Mouse (Mus musculus) midbrain, embryonic 16.5 days (tissue): ENCODE measurements around the gene Trpm2. TPM values are rescaled to one million over a fixed set of nuclear protein-coding genes. Genes with fewer than 3 reads are reported as not detected.
"Not testable (repeated sequence)": the region's sequence is repeated elsewhere in the genome, so short reads cannot be mapped to it uniquely, and the experiment has no call there.

Experiments used
- ATAC-seq: fragments of 200-750 bp; cut with Nextera tagmentation; 2 replicates; pipeline ENCODE4 v1.8.0; 2017; ENCODE audit warnings: moderate TSS enrichment
- H3K27ac ChIP-seq: fragments of 300-500 bp; sonication (generic); 2 replicates; pipeline ENCODE4 v1.5.1; 2014; ENCODE audit warnings: mild to moderate bottlenecking, low read length, mixed read lengths
- H3K27me3 ChIP-seq: fragments of 300-500 bp; sonication (generic); 2 replicates; pipeline ENCODE4 v1.6.1; 2014; ENCODE audit warnings: low read depth, low read length, mixed read lengths; ENCODE audit not compliant: control insufficient read depth, insufficient read depth
- H3K36me3 ChIP-seq: fragments of 300-500 bp; sonication (generic); 2 replicates; pipeline ENCODE4 v1.6.1; 2014; ENCODE audit warnings: mild to moderate bottlenecking, low read length, moderate library complexity, mixed read lengths; ENCODE audit not compliant: control insufficient read depth, insufficient read depth
- H3K4me1 ChIP-seq: fragments of 300-500 bp; sonication (generic); 2 replicates; pipeline ENCODE4 v1.6.1; 2014; ENCODE audit warnings: mild to moderate bottlenecking, low read length, mixed read lengths; ENCODE audit not compliant: control insufficient read depth, insufficient read depth
- H3K4me2 ChIP-seq: fragments of 300-500 bp; sonication (generic); 2 replicates; pipeline ENCODE4 v1.6.1; 2014; ENCODE audit warnings: mild to moderate bottlenecking, low read length, mixed read lengths
- H3K4me3 ChIP-seq: fragments of 300-500 bp; sonication (generic); 2 replicates; pipeline ENCODE4 v1.5.1; 2014; ENCODE audit warnings: low read depth, mild to moderate bottlenecking, low read length, moderate library complexity, mixed read lengths
- H3K9ac ChIP-seq: fragments of 300-500 bp; sonication (generic); 2 replicates; pipeline ENCODE4 v1.6.1; 2014; ENCODE audit warnings: low read depth, low read length, mixed read lengths
- H3K9me3 ChIP-seq: fragments of 300-500 bp; sonication (generic); replicated peaks from 2 replicates; pipeline ENCODE4 v1.6.1; 2014; ENCODE audit warnings: mild to moderate bottlenecking, low read length, mixed read lengths; ENCODE audit not compliant: control insufficient read depth, poor library complexity, severe bottlenecking
- WGBS: fragments of 180-500 bp; shearing (Covaris S2); extraction: QIAGEN DNeasy Blood & Tissue Kit; methylation state at CpG from one replicate; pipeline ENCODE4 v1.1.7; 2014; 5-methylcytosine and 5-hydroxymethylcytosine counted together
- polyA plus RNA-seq: library from polyadenylated mRNA; unstranded; fragments of >200 nt; fragmentation: Nextera tagmentation; extraction: Ambion mirVana; gene quantifications from 2 replicates; pipeline ENCODE4 v1.2.1, GENCODE M21; 2015

The Trpm2 gene
- polyA plus RNA-seq, 1 experiment from 2014 or later, result 6.4 TPM

DNA sequence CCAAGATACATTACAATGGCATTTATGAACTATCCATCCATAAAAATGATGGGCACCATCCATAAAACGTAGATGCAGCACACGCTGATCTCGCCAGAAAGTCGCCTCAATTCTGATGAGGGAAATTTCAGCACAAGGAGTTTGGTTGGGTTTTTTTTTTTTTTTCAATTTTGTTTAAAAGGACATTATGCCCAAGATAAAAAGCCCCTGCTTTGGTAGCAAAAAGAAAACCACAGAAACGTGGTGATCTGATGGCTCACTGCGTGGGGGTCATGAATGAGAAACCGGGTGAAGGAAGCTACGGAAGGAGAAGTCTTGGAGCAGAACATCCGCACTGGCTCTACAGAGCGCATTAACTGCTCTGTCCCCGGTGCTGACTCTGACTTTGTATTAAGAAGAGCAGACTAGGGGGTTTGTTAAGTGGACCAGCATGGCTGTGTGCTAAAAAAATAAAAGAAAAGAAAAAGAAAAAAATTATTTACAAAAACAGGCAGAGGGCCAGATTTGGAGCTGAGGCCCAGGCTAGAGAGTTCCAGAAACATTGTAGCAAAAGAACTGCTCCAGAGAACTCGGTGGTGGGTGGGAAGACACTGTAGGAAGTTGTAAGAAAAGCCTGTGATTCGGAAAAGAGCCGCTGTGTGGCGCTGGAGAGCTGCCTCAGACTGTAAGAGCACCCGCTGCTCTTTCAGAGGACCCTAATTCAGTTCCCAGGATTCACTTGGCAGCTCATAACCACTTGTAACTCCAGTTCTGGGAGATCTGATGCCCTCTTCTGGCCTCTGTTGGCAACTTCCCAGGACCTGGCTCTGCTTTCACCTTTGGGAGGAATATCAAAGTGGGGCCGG is 1.6 kb upstream of the Trpm2 start:
- H3K27ac ChIP-seq, result no peak overlapping the region
- 66% methylated on average over 17 of the region's 17 CpGs for WGBS

DNA sequence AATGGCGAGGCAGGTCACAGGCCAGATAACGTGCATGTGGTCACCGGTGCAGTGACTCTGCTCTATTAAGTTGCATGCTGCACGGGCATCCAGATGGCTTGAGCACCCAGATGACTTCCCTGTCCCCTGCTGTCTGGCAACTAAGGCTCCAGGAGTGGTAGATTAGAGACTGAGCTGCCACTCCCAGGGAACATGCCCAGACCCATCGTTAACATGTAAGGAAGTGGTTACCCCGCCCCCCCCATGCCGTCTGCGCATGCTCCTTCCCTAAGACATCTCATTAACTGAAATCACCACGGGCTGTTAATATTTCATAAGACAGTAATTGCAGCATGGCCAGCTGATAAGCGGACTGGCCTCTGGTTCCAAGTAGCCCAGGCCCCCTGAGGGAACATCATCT is 828 bp upstream of the Trpm2 start:
- no peak overlapping the region for H3K9ac ChIP-seq
- no peaks in the 10 kb centered on the region for H3K36me3 ChIP-seq
- H3K4me1 ChIP-seq, result peaks cover 7% of the 10 kb centered on the region
- peaks cover 4% of the 10 kb centered on the region; the same call in 1 of the 2 replicates for H3K27me3 ChIP-seq
- no peaks in the 10 kb centered on the region for H3K9me3 ChIP-seq
- WGBS, result 64% methylated on average over 10 of the region's 10 CpGs
- no peak overlapping the region for H3K4me2 ChIP-seq
- H3K4me3 ChIP-seq, result no peak overlapping the region
- ATAC-seq, result no peak
- H3K27ac ChIP-seq, result no peak overlapping the region

More for the DNA sequence above, 1.6 kb upstream of the Trpm2 start:
- Histone ChIP-seq H3K9ac (no peak overlapping the region), H3K4me1 (peaks cover 7% of the 10 kb centered on the region), H3K4me3 (no peak overlapping the region), H3K27me3 (peaks cover 4% of the 10 kb centered on the region; the same call in 1 of the 2 replicates), H3K36me3 (no peaks in the 10 kb centered on the region), H3K9me3 (no peaks in the 10 kb centered on the region), H3K4me2 (no peak overlapping the region)
- ATAC-seq, result no peak

DNA sequence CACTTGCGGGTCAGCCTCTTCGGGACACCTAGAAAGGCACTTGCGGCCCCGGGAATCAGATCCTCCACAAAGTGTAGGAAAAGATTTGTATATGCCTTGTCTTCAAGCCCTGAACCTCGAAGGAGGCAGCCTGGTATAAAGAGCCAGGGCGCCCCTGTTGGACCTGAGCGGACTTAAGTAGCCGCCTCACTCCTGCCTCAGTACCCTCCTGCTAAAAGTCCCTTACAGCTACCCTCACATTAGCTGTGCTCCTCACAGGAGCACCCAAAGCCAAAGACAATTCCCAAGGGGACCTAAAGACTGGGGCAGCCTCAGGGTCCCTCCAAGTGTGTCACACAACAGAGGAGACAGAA is 414 bp downstream of the Trpm2 start:
- Histone ChIP-seq H3K9me3 (no peaks in the 10 kb centered on the region), H3K27ac (no peak overlapping the region), H3K4me3 (peak overlapping the region; percentile 48), H3K4me1 (peaks cover 7% of the 10 kb centered on the region), H3K27me3 (peaks cover 4% of the 10 kb centered on the region; the same call in 1 of the 2 replicates), H3K4me2 (peak overlapping the region; percentile 93), H3K36me3 (no peaks in the 10 kb centered on the region), H3K9ac (peak overlapping the region; percentile 74)
- ATAC-seq, result peak; percentile 44; the same call in 1 of the 2 replicates
- 9% methylated on average over 8 of the region's 8 CpGs for WGBS

DNA sequence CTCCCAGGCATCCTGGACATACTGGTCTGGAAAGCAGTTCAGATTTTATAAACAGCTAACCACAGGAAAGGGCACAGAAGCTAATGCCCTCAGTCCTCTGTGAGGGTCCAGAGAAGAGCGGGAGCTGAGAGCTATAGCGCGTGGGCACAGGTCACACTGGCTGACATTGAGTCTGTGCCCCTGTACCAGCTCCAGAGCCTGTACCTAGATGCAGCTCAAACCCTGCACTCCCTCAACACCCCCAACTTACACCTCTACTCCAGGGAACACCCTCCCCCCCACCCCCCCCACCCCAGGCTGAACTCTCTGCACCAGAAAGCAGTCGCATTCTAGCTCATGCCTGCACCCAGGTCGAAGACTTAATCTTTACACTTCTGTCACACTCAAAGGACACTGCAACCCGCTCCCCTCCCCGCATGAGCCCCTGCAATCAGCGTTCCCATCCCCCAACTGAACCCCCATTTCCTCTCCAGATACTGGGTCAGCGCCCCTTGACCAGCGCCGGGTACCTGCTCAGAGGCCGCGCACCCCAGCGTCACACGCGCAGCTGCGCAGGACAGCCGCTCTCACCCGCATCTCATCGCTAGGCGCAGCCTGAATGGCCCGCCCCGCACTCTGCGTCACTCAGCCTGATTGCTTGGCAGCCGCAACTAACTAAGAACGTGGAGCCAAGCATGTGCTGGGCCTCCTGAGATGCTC is 940 bp downstream of the Trpm2 start:
- peak overlapping the region; percentile 93 for H3K4me2 ChIP-seq
- no peaks in the 10 kb centered on the region for H3K36me3 ChIP-seq
- H3K9me3 ChIP-seq, result no peaks in the 10 kb centered on the region
- peak overlapping the region; percentile 74 for H3K9ac ChIP-seq
- H3K4me1 ChIP-seq, result peaks cover 7% of the 10 kb centered on the region
- no peak overlapping the region for H3K27ac ChIP-seq
- WGBS, result 4% methylated on average over 25 of the region's 26 CpGs
- peak; percentile 93 for ATAC-seq
- H3K27me3 ChIP-seq, result peaks cover 4% of the 10 kb centered on the region; the same call in 1 of the 2 replicates
- H3K4me3 ChIP-seq, result peak overlapping the region; percentile 48

DNA sequence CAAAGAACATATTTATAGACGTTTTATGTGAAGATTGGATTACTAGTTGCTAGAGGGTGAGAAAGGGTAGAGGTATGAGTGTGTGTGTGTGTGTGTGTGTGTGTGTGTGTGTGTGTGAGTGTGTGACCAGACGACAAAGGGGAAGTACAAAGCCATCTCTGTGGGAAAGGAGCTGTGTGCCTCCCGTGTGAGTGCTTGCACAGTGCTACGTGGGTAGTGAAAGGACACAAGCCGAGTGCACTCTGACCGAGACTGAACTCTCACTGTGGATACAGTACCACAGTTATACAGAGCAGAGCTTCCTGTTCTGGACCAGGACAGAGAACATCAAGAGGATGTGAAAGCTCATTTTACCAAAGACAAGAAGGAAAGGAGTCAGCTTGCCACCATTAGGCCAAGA is 6.4 kb downstream of the Trpm2 start:
- no peak for ATAC-seq
- no peak overlapping the region for H3K4me3 ChIP-seq
- no peak overlapping the region for H3K27ac ChIP-seq
- peaks cover 4% of the 10 kb centered on the region; the same call in 1 of the 2 replicates for H3K27me3 ChIP-seq
- H3K4me2 ChIP-seq, result no peak overlapping the region
- WGBS, result 80% methylated on average over 6 of the region's 6 CpGs
- H3K9ac ChIP-seq, result no peak overlapping the region
- H3K4me1 ChIP-seq, result peaks cover 2% of the 10 kb centered on the region
- H3K36me3 ChIP-seq, result no peaks in the 10 kb centered on the region
- no peaks in the 10 kb centered on the region for H3K9me3 ChIP-seq

DNA sequence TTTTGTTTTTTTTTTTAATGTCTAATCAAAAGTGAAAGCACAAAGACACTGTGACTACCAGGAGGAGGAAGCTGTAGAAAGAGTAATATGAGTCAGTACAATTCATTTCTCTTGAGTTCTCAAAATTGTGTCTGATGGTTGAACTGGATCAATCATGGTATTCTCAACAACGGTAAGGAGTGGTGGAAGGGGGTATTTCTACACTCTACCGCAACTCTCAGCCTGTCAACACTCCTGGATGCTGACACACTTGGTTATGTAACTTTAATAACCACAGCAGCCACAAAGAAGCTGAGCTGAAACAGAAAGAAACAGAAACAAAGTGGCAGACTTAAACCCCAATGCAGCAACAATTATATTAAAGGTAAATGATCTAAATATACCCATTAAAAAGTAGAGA is 7.6 kb downstream of the Trpm2 start:
- no peak overlapping the region for H3K27ac ChIP-seq
- no peak overlapping the region for H3K4me3 ChIP-seq
- no peak overlapping the region for H3K9ac ChIP-seq
- no peaks in the 10 kb centered on the region for H3K9me3 ChIP-seq
- H3K4me1 ChIP-seq, result no peaks in the 10 kb centered on the region
- H3K4me2 ChIP-seq, result no peak overlapping the region
- 100% methylated on average over 2 of the region's 2 CpGs for WGBS
- ATAC-seq, result no peak
- H3K36me3 ChIP-seq, result no peaks in the 10 kb centered on the region
- no peaks in the 10 kb centered on the region for H3K27me3 ChIP-seq

DNA sequence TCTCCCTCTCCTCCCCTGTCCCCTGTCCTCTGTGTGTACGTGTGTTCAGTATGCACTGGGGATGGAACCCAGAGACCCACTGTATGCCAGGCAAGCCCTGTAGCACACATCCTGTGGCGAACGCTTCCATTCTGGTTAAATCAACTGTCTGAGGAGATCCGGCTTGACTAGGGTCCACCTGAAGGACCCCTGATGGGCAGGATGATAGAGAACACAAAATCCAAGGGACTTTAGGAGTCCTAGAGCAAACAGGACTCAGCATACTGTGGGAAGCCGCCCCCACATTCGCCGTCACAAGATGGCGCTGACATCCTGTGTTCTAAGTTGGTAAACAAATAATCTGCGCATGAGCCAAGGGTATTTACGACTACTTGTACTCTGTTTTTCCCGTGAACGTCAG is 19.9 kb downstream of the Trpm2 start:
- H3K9ac ChIP-seq, H3K4me3 ChIP-seq, H3K4me1 ChIP-seq, ATAC-seq, H3K9me3 ChIP-seq, H3K27me3 ChIP-seq, H3K4me2 ChIP-seq, H3K36me3 ChIP-seq, H3K27ac ChIP-seq: not testable (repeated sequence)
- 94% methylated on average over 8 of the region's 12 CpGs for WGBS

DNA sequence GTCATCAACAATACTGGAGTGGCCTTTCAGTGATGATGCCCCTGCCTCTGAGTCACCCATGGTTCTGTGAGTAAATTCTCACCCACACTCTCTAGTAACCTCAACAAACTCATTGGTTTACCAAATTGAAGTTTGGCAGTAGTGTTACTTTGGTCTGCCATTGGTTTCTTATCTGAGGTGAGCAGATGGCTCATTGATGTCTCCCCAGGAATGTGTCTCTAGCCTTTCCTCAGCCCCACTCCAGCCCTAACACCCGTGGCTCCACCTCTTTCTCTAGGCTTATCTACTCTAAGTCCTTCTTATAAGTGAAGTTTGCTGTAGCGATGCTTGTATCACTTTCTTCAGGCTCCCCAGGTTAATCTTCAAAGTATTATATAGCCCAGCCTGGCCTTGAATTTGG is 30.7 kb downstream of the Trpm2 start:
- Histone ChIP-seq H3K4me2 (no peak overlapping the region), H3K27me3 (no peaks in the 10 kb centered on the region), H3K9me3 (no peaks in the 10 kb centered on the region), H3K9ac (no peak overlapping the region), H3K27ac (no peak overlapping the region), H3K4me1 (no peaks in the 10 kb centered on the region), H3K4me3 (no peak overlapping the region), H3K36me3 (no peaks in the 10 kb centered on the region)
- 79% methylated on average over 2 of the region's 2 CpGs for WGBS
- ATAC-seq, result no peak

DNA sequence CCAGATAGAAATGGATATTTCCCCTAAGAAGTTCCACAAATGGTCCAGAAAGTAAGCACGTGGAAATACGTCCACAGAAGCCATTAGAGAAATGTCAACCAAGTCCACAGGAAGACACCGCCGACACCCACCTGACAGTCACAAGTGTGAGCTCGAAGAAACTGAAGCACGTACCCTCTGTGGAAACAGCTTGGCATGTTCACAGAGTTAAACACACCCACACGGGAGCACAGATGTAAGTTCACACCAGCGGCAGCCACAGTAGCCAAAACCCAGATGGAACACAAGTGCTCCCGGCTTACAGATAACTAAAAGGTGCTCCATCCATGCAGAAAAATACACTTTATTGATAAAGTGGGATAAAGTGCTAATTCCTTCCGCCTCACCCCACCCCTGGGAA is 43.0 kb downstream of the Trpm2 start:
- H3K9me3 ChIP-seq, result no peaks in the 10 kb centered on the region
- ATAC-seq, result no peak

More for the DNA sequence above, 43.0 kb downstream of the Trpm2 start:
- Histone ChIP-seq H3K4me2 (no peak overlapping the region), H3K4me1 (no peaks in the 10 kb centered on the region), H3K36me3 (no peaks in the 10 kb centered on the region), H3K9ac (no peak overlapping the region), H3K27ac (no peak overlapping the region), H3K4me3 (no peak overlapping the region), H3K27me3 (no peaks in the 10 kb centered on the region)
- WGBS, result 89% methylated on average over 10 of the region's 10 CpGs
